Mouse (Mus musculus) liver, postnatal 0 days (tissue): ENCODE data around the gene Tubb2b.

Experiments used
- CTCF ChIP-seq: sonication (generic); IDR thresholded peaks from 2 replicates; pipeline ENCODE4 v1.5.1; 2016; ENCODE audit warnings: antibody characterized with exemption, low read depth
- EP300 ChIP-seq: IDR thresholded peaks from 2 replicates; pipeline ENCODE4 v1.6.1; 2016; ENCODE audit warnings: antibody characterized with exemption, low read depth, mild to moderate bottlenecking

- TF ChIP-seq CTCF (no peak), EP300 (no peak)
These were observed at the start of gene Tubb2b for GRCm38 (mm10) chr13:34130226-34130731.
